In the genomic region with DNA sequence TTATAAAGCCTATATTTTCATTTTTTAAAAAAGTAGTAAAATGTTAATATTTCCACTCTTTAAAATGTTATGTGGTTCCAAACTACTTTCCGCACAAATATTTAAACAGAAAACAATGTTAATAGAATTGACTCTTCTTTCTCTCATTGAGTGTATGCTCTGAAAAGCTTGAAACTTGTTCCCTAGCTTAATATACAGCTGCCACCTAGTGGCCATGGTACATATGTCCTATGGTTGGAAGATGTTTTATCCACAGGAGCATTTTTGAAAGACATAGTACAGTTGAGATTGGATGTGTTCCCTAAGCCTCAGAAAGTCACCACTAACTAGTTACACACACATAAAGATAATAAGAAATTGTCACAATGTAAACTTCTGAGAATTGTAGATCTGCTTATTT, we compare ENCODE assay signal across 8 mouse cellular contexts. TPM values are rescaled to one million over a fixed set of nuclear protein-coding genes. Genes with fewer than 3 reads are reported as not detected.
DNase-seq lines count a peak whose midpoint lies in the region; ATAC-seq lines count a peak whose summit lies in the region.
"Had no signal": no experiment of that assay in that cellular context is flagged by ENCODE, and none has a peak within 500 bp of the region (broad histone marks: within the 10 kb centered on the region; RNA-seq: fewer than 3 reads in every experiment).

No protein-coding gene starts in this region.

- no peaks in the 10 kb centered on the region for H3K27me3 ChIP-seq in kidney, embryonic 15.5 days
- H3K27me3 ChIP-seq: liver, embryonic 15.5 days had no signal

- 46% methylated on average over 1 of the region's 1 CpGs for WGBS in kidney, embryonic 15.5 days
- WGBS in large intestine, adult 2 months = 42% methylated on average over 1 of the region's 1 CpGs

- H3K4me1 ChIP-seq in kidney, embryonic 15.5 days = no peaks in the 10 kb centered on the region
- H3K4me1 ChIP-seq: liver, embryonic 15.5 days had no signal

- no peaks in the 10 kb centered on the region for H3K36me3 ChIP-seq in kidney, embryonic 15.5 days
- H3K36me3 ChIP-seq: liver, embryonic 15.5 days had no signal

- H3K9me3 ChIP-seq in kidney, embryonic 15.5 days (replicated peaks) = no peaks in the 10 kb centered on the region
- H3K9me3 ChIP-seq: liver, embryonic 15.5 days had no signal

- H3K4me2 ChIP-seq in kidney, embryonic 15.5 days = no peak overlapping the region
- H3K4me2 ChIP-seq: liver, embryonic 15.5 days had no signal

- no peak overlapping the region for H3K4me3 ChIP-seq in kidney, embryonic 15.5 days (replicated peaks)
- H3K4me3 ChIP-seq: liver, embryonic 15.5 days had no signal

- ATAC-seq in kidney, embryonic 15.5 days (replicated peaks; ENCODE audit: low FRiP score) = no peak
- peak; percentile 89 for ATAC-seq in common myeloid progenitor, adult 5-6 weeks (replicated peaks; ENCODE audit: low read depth, poor library complexity, severe bottlenecking)

- DNase-seq in kidney, adult 8-10 months = peak; percentile 7 to 42
- peak; percentile 60 for DNase-seq in A20 (ENCODE audit: low read depth, low spot score)
- DNase-seq in CD4-positive helper T cell, adult 2 months (ENCODE audit: low read depth, low spot score) = peak; percentile 10
- DNase-seq in large intestine, adult 2 months (ENCODE audit: low read depth, low spot score) = peak; percentile 6
- DNase-seq in yolk sac, embryonic 10.5 days (ENCODE audit: low spot score) = no peak

- no peak overlapping the region for H3K27ac ChIP-seq in kidney, embryonic 15.5 days
- H3K27ac ChIP-seq: liver, embryonic 15.5 days had no signal

- no peak overlapping the region for H3K9ac ChIP-seq in kidney, embryonic 15.5 days
- H3K9ac ChIP-seq: liver, embryonic 15.5 days had no signal

RNA-seq across cellular contexts. Expression of gene Ccer1, which starts 11.7 kb away (rescaled TPM):
- not detected in 2 replicates for polyA plus RNA-seq in kidney, embryonic 15.5 days (2015; fragmentation: Nextera tagmentation; extraction: Ambion mirVana)
- total RNA-seq in common myeloid progenitor, adult 5-6 weeks (2017) = not detected in 2 replicates
- not detected in 2 replicates for polyA plus RNA-seq in large intestine, adult 2 months (2012; rRNA removed)
- polyA plus RNA-seq: liver, embryonic 15.5 days had no signal

RNA-seq across cellular contexts. Expression of gene C030005K15Rik, which starts 22.0 kb away (rescaled TPM):
- polyA plus RNA-seq in kidney, embryonic 15.5 days (2015; fragmentation: Nextera tagmentation; extraction: Ambion mirVana) = not detected in 2 replicates
- not detected in 2 replicates for total RNA-seq in common myeloid progenitor, adult 5-6 weeks (2017)
- not detected in 2 replicates for polyA plus RNA-seq in large intestine, adult 2 months (2012; rRNA removed)
- polyA plus RNA-seq: liver, embryonic 15.5 days had no signal
